Mouse (Mus musculus) layer of hippocampus, adult 9-11 months (tissue): Measurements from ENCODE around the gene Xylt1.

Source experiments
- DNase-seq: peaks from one replicate; pipeline ENCODE4 v3.0.0; 2022

Gene Xylt1

DNA sequence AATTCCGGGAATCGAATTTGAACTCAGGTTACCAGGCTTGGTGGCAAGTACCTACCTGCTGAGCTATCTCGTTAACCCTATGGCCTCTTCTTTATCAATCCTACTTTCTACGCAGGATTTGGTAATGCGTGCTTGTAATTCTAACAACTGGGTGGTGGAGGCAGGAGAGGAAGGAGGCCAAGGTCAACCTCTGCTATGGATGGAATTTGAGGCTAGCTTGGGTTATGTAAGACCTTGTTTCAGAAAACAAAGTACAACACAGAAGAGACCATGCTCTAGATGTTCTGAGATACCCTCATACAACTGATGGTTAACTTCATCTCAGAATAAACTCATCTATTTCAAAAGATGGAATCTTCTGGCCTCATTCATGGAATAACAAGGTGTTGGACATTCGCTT, 17.1 kb downstream of the Xylt1 start:
- no peak for DNase-seq

DNA sequence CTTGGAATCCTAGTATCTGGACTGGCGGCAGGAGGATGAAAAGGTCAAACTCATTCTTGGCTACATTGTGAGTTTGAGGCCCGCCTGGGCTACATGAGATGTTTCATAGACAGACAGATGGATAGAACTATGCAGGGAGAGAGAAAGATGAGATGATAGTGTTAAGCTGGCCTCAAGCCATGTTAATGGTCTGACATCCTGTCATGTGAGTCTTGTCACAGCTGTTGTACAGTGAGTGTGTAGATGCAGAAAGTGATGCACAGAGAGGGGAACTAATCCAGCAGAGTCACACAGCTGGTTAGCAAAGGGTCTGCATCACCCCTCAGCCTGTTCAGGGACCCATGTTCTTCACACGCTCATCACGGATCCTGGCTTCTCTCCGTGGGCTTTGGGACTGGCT, 19.2 kb downstream of the Xylt1 start:
- DNase-seq, result no peak

DNA sequence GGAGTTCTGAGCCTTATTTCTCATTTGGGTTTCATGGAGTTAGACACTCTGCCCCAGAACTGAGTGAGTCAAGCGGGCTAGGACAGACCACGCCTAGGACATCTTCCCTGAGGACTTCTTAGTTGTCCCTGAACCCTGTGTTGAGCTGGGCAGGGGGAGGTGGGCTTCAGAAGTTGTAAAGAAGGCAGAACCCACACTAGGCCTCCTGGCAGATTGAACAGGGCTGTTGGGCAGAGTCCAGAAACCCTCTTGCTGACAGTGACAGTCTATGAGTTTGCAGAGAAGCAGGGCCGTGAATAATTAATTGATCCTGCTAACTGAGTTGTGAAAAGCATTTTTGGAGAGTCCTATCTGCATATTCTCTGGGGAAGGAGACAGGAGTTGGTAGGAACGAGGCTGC, 20.8 kb downstream of the Xylt1 start:
- DNase-seq, result no peak

DNA sequence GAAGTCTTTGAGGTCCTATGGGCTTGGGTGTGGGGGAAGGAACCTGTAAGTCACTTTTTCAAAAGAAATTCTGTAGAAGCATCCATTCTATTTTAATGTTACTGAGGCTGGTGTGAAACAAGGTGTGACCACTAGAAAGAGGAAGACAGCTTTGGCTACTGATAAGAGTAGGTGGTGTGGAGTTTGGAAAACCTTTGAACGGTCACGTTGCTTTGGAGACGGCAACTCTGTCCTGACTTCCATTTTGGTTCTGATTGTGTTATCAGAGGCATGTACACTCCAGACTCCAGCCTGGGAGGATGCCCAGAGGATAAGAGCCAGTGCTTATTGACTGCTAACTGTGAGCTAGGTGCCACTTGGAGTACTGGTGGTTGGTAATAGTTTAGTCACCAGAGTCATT, 25.6 kb downstream of the Xylt1 start:
- no peak for DNase-seq

DNA sequence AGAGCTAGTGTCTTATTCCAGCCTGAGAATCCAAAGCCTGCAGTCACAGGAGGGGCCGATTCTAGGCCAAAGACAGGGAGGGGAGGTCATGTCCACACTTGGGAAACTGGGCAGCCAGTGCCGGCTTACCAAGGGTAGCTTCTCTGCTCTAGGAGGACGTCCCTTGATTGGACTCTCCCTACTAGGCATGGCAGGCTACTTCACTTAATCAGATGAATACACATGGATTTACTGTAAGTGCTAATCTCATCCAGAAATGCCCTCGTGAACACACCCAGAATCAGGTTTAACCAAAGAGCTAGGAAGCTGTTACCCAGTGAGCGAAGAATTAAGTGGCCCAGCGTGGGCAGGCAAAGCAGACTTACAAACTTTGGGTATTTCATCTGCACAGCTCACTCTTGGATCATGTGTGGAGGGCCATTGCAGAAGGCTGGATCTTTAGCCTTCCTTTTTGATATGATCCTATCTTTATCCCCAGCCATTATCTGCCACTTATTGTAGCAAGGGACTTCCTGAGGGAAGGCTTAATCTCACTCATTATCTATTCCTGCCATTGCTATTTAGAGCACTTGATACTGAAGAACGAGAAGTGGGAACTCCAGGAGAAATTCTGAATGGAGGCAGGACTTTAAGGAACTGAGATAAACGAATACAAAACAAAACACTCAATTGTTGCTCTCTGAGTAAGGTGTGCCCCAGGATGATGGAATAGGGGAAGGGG, 28.6 kb downstream of the Xylt1 start:
- DNase-seq, result no peak

DNA sequence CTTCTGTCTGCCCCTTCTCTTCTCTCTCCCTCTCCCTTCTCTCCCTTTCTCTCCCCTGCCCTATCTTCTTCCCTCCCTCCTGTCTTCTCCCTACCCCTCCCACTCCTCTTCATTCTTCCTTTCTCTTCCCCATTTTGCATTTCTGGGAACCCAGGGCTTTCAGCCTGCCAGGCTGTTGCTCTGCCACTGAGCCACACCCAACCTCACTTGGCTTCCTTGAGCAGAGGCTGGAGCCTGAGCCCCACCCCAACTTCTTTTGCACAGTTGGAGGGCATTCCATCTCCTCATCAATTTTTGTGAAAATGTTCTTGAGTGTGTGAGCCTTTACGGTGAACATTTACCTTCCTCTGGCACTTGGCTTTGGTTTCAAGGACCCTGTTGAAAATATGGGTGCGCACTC, 31.1 kb downstream of the Xylt1 start:
- no peak for DNase-seq

DNA sequence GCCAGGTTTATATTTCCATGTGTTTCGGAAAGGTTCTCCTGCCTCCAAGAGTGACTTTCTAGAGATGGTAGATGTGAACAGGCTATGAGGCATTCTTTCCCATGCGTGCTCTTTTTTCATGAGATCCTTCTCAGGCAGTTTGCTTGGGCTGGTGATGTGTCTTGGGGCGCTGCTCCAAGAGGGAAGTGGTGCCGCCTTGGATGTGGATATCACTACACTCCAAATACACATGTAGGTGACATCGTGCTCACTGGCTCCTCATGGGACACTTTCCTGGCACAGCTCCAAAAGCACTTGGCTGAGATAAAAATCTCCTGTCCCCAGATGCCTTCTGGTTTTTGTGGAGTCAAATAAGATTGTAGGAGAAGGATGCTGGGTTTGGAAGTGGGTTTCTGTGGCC, 31.6 kb downstream of the Xylt1 start:
- DNase-seq, result no peak

DNA sequence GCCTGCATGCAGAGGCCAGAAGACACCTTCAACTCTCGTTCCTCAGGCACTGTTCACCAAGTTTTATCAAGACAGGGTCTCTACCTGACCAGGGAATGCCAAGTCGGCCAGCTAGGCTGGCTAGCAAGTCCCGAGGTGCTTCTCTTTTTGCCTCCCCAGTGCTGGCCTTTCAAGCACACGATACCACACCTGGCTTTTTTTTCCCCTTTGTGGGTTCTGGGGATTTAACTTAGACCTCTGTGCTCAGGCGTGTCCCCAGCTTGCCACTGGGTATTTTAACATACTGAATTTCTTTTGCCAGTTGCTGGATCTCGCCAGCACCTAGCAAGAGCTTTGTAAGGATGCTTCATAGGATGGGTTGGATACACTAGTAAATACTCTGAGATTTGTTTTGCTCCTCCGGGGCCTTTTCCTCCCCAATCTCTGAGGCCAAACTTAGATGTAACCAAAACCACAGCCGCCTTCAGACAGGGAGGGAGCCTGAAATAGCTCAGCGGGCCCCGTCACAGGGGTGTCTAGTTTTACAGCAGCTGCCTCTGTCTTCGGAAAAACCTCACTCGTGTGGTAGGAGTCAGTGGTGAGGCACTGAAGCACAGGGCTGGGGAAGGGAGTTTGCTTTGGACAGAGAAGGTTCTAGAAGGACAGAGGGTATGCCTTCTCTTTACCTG, 33.7 kb downstream of the Xylt1 start:
- DNase-seq, result peak; percentile 71

DNA sequence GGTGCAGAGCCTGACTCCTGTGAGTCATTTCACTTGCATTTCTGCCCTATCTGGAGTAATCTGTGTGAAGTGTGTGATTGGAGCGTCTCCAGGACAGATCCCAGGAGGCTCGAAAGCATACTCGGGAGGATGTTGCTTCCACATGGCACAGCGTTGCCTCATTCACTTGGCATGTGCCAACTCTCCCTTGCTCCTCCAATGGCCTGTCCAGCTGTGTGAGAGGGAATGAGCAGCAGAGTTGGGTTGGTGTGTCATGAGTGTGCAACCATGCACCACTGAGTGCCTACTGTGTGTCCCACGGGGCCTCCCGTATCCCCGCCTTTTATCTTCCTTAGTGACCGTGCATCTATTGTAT, 34.2 kb downstream of the Xylt1 start:
- no peak for DNase-seq

DNA sequence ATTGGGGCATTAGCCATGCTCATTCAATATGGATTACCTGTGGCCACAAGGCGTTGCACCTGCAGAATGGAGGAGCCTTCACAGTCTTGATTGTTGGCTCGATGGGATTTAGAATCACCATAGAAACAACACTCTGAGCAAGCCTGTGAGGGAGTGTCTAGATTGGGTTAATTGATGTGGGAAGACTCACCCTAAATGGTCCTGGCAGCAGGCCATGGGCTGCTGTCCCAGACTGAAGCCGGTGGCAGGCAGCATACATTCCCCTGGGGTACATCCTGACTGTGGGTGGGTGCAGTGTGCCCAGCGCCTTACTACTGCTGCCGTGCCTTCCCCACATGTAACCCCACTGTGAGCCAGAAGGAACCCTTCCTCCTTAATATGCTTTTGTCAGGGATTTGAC, 38.3 kb downstream of the Xylt1 start:
- DNase-seq, result no peak

DNA sequence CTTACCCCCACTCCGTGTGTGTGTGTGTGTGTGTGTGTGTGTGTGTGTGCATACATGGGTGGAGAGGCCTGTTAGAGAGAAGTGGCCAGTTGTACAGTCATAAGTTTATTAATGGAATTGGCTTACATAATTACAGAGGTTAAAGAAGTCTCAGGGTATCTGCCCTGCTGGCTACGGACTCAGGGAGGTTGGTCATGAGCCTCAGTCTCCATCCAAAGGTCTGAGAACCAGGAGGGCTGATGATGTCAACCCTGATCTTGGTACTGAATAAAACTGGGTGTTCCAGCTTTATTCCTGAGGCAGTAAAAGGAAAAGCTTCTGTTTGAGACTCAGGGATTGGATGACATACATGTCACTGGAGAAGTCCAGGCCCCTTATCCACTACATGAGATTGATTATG, 39.1 kb downstream of the Xylt1 start:
- DNase-seq, result no peak

DNA sequence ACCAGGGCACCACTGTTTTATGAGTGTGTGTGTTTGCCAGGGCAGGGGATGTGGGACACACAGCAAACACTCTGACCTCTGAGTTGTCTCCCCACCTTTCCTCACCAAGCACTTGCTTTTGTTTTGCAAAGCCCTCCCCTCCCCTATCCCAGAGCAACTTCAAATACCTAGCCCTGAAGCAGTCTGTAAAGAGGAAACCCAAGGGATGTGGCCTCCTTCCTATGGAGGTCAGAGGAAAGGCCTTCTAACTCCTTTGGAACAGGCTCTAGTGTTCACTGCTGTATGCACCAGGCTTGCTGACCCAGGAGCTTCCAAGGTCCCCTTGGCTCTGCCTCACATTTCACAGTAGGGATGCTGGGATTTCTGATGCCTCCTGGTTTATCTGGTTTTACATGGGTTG, 39.5 kb downstream of the Xylt1 start:
- no peak for DNase-seq

DNA sequence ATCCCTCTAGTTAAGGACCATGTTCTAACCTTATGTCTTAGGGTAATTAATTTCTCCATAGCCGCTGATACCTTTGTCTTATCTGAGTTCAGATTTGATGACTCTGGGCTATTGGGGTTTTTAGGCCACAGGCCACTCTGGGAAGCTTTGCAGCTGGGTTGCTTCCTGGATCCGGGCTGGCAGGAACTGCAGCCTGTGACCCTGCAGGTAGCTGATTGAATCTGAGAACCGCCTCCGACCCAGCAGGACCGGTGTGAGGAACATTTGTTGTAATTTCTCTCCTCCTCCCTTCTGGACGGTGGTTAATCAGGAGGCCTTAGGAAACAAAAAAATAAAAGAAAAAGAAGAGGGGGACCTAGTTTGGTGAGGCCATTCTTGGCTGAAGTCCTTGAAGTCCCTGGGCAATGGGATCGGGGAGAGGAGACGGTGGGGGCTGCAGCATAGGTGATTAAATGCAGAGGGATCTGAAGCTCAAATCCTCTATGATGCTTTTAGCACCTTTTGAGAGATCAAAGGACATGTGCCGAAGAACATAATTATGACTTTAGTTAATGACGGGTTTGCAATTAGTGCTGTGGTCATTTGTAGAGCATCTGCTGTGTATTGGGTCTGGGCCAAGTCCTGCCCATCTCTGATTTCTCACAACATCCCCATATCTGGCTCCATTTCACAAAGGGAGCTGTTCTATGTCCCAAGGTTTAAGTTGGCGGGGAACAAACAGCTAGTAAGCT, 40.2 kb downstream of the Xylt1 start:
- DNase-seq, result no peak

DNA sequence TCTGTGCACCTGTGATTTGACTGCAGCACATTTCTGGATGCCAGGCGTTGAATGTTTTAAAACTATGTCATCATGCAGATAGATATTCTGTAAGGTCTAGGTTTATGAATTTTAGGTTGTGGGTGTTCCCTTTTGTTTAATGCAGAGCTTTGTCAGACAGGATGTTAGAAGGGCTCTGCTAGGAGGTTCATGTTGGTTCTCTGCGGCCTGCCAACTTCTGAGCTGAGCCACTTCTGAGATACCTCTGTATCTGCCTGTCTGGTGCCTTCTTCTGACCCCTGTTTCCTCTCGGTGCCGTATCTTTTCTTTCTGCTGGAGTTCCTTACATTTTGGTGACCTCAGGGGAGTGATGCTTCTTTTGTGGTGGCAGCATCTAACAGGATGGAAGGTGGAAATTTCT, 44.1 kb downstream of the Xylt1 start:
- no peak for DNase-seq

DNA sequence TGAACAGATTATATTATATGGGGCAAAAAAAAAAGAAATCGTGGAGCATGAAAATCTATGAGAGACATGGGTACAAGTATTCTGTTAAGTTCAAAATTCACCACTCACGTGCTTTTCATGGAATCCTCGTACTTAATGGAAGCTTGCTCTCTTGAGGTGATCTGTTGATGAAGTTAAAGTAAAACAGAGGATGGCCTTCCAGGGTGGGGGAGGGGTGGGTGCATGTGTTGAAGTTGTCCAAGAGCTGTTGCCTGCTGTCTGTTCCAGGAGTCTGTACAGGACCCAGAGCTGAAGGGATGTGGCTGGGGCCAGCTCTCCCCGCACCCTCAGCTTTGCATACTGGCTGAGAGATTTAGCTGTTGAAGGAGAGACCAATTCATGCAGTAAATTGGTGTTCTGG, 45.6 kb downstream of the Xylt1 start:
- no peak for DNase-seq

DNA sequence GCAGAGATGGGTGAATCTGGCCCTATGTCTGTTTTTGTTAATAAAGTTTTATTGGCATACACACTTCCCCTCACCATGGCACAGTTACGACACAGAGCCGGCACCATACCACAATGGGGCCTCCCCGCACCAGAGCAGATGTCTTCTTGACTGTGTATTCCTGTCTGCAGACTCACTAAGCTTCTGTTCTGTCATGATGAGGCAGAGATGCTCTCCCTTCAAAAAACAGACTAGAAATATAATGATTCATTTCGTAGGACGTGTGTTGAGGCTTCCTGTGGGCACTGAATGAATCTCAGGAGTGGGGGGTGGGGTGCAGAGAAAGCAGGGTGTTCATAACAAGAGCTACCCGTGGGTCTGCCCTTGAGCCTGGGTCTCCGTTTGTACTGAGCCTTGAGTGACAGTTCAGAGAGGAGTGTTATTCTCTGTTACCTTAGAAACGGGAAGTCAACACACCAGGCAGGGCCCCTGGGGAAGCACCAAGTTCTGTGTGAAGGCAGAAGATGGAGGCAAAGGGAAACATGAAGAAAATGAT, 48.0 kb downstream of the Xylt1 start:
- DNase-seq, result peak; percentile 47

DNA sequence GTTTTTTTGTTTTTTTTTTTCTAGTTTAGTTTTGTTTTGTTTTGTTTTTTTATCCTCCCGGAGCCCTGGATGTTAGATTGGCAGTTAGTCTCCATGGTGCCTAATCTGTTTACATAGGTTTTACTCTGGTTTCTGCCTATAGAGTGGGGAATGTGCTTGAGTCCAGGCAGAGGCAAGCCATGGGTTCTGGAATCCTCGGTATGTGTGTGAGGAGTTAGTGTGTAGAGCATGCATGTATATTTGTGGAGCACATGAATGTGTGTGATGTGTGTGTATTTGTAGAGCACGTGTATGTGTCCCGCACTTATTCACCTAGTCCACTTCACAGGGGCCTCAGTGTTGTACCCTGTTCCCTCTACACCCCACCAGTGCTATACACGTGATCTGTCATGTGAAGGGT, 48.7 kb downstream of the Xylt1 start:
- DNase-seq, result no peak

DNA sequence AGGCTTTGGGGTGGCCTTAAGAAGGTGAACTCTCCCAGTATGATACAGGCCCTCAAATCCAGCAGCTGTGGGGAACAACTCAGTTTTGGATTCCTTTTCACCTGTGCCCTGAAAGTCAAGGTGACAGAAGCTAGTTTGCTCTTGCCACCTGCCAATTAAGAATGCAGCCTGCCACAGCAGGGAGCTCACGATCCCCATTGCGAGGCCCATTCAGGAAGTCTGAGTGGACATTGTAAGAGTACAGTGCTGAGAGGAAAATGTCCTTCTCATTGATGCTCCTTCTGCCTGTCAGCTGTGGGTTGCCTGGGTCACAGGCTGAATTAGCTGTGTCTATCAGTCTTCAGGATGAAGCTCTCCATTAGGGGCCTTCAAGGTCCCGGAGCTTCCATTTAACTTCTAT, 49.1 kb downstream of the Xylt1 start:
- no peak for DNase-seq

DNA sequence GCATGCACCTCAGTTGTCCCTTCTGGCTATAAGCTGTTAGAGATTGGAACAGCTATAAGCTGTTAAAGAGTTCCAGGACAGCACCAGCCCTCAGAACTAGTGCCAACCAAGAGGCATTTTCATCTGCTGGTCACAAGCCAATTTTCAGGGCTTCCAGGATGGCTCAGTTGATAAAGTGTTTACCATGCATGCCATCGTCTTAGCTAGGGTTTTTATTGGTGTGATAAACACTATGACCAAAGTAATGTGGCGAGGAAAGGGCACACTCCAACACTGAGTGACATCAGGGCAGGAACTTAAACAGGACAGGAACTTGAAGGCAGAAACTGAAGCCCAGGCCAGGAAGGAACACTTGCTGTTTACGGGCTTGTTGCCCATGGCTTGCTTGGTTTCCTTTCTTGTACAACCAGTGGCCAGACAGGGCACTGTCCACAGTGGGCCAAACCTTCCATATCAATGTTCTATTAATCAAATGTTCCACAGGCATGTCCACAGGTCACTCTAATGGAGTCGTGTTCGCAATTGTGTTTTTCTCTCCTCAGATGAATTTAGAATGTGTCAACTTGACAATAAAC, 49.7 kb downstream of the Xylt1 start:
- no peak for DNase-seq

DNA sequence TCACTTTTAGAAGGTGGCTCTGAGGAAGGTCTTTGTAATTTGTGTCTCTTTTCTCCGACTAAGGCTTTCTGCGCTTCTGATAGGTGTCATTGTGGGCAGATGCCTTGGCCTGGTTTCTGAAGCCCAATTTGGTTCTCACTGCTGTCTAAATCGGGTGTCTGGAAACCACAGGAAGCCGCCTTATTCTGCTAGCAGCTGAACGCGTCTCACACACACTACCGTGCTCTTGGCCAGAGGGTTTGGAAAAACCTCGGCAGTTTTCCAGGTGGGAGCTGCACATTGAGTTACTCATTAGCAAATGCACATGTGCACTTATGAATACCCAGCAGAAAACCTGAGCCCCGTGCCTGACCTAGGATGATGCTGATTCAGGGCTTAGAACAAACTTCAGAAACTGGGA, 52.9 kb downstream of the Xylt1 start:
- peak; percentile 52 for DNase-seq

DNA sequence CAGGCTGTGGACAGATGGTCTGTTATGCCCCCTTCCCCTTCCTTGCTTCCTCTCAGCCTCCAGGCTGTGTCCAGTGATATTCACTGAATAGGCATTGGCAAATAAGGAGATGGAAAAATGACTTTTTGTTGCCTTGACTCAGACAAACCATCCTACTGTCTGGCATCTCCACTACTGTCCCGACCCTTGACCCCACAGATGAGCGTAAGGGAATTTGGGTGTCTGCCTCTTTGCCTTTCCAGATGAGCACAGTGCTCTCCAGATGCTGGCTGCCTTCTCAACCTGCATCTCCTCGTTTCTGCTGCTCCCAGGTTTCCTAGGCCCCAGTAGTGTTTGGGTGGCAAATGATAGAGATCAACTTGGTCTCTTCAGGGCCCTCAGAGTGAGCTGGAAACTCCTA, 54.3 kb downstream of the Xylt1 start:
- DNase-seq, result no peak

DNA sequence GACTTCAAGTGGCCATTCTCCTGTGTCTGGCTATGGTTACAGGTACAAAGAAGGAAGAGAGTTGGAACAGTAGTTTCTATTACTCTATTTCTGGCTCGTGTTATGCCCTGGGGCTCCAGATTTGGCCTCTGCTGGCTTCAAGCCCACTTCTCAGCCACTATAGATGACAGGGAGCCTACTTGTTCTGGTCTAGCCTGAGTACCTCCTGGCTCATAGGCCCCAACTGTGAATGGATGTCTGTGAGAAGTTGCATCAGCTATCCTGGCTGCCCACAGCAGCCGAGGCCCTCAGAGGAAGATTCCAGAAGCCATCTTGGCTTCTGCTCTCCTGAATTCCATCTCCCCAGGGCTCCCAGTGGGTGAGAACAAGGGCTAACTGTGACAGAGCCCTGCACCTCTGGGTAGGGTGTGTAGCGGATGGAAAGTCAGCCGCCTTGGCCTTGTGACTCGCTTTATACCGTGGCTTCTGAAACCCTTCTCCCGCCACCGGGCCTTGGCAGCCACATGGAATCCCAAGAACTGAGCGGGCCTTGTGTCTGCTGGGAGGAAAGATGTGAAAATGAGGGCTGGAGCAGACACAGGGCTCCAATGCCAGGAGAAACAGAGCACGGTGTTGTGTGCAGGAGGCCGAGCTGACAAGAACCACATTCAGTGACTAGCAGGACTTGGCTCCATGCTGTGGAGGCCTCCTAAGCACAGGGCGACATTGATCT, 55.1 kb downstream of the Xylt1 start:
- DNase-seq, result peak; percentile 85

DNA sequence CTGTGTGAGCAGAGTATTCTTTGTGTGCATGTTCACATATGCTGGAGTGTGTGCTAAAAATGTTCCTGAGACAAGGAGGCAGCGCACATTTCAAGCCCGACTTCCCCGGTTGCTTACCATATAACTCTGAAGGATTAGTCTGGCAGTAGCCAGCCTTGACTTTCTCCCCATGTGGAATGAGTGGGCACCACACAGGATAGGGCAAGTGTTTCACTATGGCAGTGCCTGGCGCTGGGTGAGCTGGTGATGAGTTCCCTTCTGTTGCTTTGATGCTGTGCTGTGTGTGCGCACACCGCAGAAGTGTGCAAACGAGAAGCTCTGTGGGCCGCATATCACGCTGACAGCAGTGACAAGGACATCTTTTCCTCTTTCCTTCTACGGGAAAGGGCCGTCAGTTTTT, 56.1 kb downstream of the Xylt1 start:
- peak; percentile 68 for DNase-seq
